In genomic region chr11:44703951-44704350, GRCm38 (mm10) we compare ENCODE assay signal across 23 mouse cellular contexts.
"Had no signal": no experiment of that assay in that cellular context is flagged by ENCODE, and none has a peak within 500 bp of the region (broad histone marks: within the 10 kb centered on the region; RNA-seq: fewer than 3 reads in every experiment).

No protein-coding gene starts in this region.

- H3K9me3 ChIP-seq: heart, embryonic 13.5 days; heart, embryonic 15.5 days; hindbrain, embryonic 10.5 days; hindbrain, embryonic 12.5 days; intestine, embryonic 15.5 days; limb, embryonic 13.5 days; limb, embryonic 15.5 days; liver, embryonic 12.5 days had no signal

- H3K27ac ChIP-seq: heart, embryonic 13.5 days; heart, embryonic 15.5 days; hindbrain, embryonic 10.5 days; hindbrain, embryonic 12.5 days; hindbrain, embryonic 14.5 days; intestine, embryonic 15.5 days; layer of hippocampus, adult 2 months; left cerebral cortex, adult 2 months; limb, embryonic 13.5 days; limb, embryonic 15.5 days; liver, embryonic 12.5 days; liver, embryonic 14.5 days had no signal

- H3K27me3 ChIP-seq: heart, embryonic 13.5 days; heart, embryonic 15.5 days; hindbrain, embryonic 12.5 days; intestine, embryonic 15.5 days; limb, embryonic 13.5 days; limb, embryonic 15.5 days; liver, embryonic 12.5 days had no signal

- H3K4me3 ChIP-seq: gastrocnemius, adult 2 months; heart, embryonic 13.5 days; heart, embryonic 15.5 days; hindbrain, embryonic 10.5 days; hindbrain, embryonic 12.5 days; intestine, embryonic 15.5 days; layer of hippocampus, adult 2 months; left cerebral cortex, adult 2 months; limb, embryonic 13.5 days; limb, embryonic 15.5 days; liver, embryonic 12.5 days had no signal

- DNase-seq: gastrocnemius, adult 2 months; gastrocnemius, postnatal 10 days; gastrocnemius, postnatal 25 days; heart, adult 18-20 months; heart, postnatal 14 days; heart, postnatal 4 days; kidney, adult 18-20 months; kidney, adult 8-10 months; kidney, postnatal 10 days; kidney, postnatal 25 days; kidney, postnatal 4 days had no signal

- H3K36me3 ChIP-seq: heart, embryonic 13.5 days; heart, embryonic 15.5 days; hindbrain, embryonic 10.5 days; hindbrain, embryonic 12.5 days; intestine, embryonic 15.5 days; limb, embryonic 15.5 days; liver, embryonic 12.5 days had no signal

- H3K4me1 ChIP-seq: liver, embryonic 12.5 days had no signal
